Mouse (Mus musculus) CH12.LX (cell line): ENCODE measurements around the gene Gm21964. TPM values are rescaled to one million over a fixed set of nuclear protein-coding genes. Genes with fewer than 3 reads are reported as not detected.

Experiments used
- DNase-seq: peaks from one replicate; pipeline ENCODE4 v3.0.0-alpha.2; 2013; ENCODE audit errors: extremely low read depth
- H3K27ac ChIP-seq: 2 replicates; pipeline ENCODE4 v1.5.1; 2012; ENCODE audit warnings: low read depth, mild to moderate bottlenecking, control low read depth, moderate library complexity; ENCODE audit not compliant: insufficient read depth
- H3K27me3 ChIP-seq: replicated peaks from 2 replicates; pipeline ENCODE3; 2012; ENCODE audit warnings: inconsistent platforms
- H3K36me3 ChIP-seq, 2 experiments: replicated peaks in 1 of 2; 2 replicates each; pipeline versions ENCODE3 to v1.6.1; 2012; ENCODE audit warnings: inconsistent platforms in 1 of 2, low read length in 1 of 2, mild to moderate bottlenecking in 1 of 2, mixed read lengths in 1 of 2, moderate library complexity in 1 of 2; ENCODE audit not compliant: control insufficient read depth in 1 of 2, insufficient read depth in 1 of 2
- H3K4me1 ChIP-seq, 2 experiments: 2 replicates each; pipeline ENCODE4 v1.6.1; 2012; ENCODE audit warnings: inconsistent platforms in 1 of 2, moderate library complexity in 1 of 2; ENCODE audit not compliant: insufficient read depth in 2 of 2, control insufficient read depth in 1 of 2
- H3K4me2 ChIP-seq: 2 replicates; pipeline ENCODE4 v1.6.1; 2012; ENCODE audit warnings: low read depth, mild to moderate bottlenecking, control low read depth; ENCODE audit not compliant: poor library complexity, insufficient read depth, severe bottlenecking
- H3K4me3 ChIP-seq, 3 experiments: fragments of 150-350 bp in 1 of 3; sonication (generic) in 1 of 3; replicated peaks in 1 of 3; 2 replicates each; pipeline versions ENCODE3 to v1.5.1; 2011 to 2012; ENCODE audit warnings: low read depth in 2 of 3, low read length in 2 of 3, mild to moderate bottlenecking in 2 of 3, moderate library complexity in 2 of 3, control low read depth in 1 of 3, improper control_type of control experiment in 1 of 3, inconsistent platforms in 1 of 3, mixed read lengths in 1 of 3; ENCODE audit not compliant: poor library complexity in 1 of 3
- H3K79me2 ChIP-seq: replicated peaks from 2 replicates; pipeline ENCODE4 v1.6.1; 2012; ENCODE audit warnings: mild to moderate bottlenecking, moderate library complexity; ENCODE audit not compliant: control insufficient read depth, poor library complexity, insufficient read depth, severe bottlenecking; ENCODE audit errors: extremely low read depth
- H3K9ac ChIP-seq: 2 replicates; pipeline ENCODE4 v1.6.1; 2012; ENCODE audit warnings: low read depth, mild to moderate bottlenecking, control low read depth, moderate library complexity; ENCODE audit not compliant: insufficient read depth
- H3K9me3 ChIP-seq: replicated peaks from 2 replicates; pipeline ENCODE3; 2012; ENCODE audit warnings: low read length, inconsistent platforms, mixed read lengths
- CHD1 ChIP-seq: IDR thresholded peaks from 2 replicates; pipeline ENCODE4 v1.6.1; 2012; ENCODE audit warnings: low read depth, low read length, improper control_type of control experiment, inconsistent platforms
- E2F4 ChIP-seq: IDR thresholded peaks from 2 replicates; pipeline ENCODE4 v1.6.1; 2011; ENCODE audit warnings: low read depth, low read length, improper control_type of control experiment; ENCODE audit not compliant: insufficient replicate concordance
- HCFC1 ChIP-seq: IDR thresholded peaks from 2 replicates; pipeline ENCODE4 v1.6.1; 2012; ENCODE audit warnings: low read depth, mild to moderate bottlenecking, inconsistent platforms, low read length, improper control_type of control experiment
- IRF4 ChIP-seq: IDR thresholded peaks from 2 replicates; pipeline ENCODE4 v1.6.1; 2014; ENCODE audit warnings: low read depth, mild to moderate bottlenecking, inconsistent platforms, low read length, improper control_type of control experiment
- JUN ChIP-seq: IDR thresholded peaks from 2 replicates; pipeline ENCODE4 v1.6.1; 2011; ENCODE audit warnings: low read depth, mild to moderate bottlenecking, low read length, improper control_type of control experiment, moderate library complexity; ENCODE audit not compliant: insufficient read depth
- JUND ChIP-seq: conservative IDR thresholded peaks from 2 replicates; pipeline ENCODE4 v1.6.1; 2011; ENCODE audit warnings: low read depth, low read length, improper control_type of control experiment
- KAT2A ChIP-seq: IDR thresholded peaks from 2 replicates; pipeline ENCODE4 v1.6.1; 2012; ENCODE audit warnings: low read length, improper control_type of control experiment, inconsistent platforms; ENCODE audit not compliant: insufficient replicate concordance
- MAZ ChIP-seq: IDR thresholded peaks from 2 replicates; pipeline ENCODE4 v1.6.1; 2012; ENCODE audit warnings: low read depth, mild to moderate bottlenecking, inconsistent platforms, low read length, improper control_type of control experiment, moderate library complexity
- MXI1 ChIP-seq: IDR thresholded peaks from 2 replicates; pipeline ENCODE4 v1.6.1; 2011; ENCODE audit warnings: mild to moderate bottlenecking, low read depth, low read length, improper control_type of control experiment
- MYC ChIP-seq: IDR thresholded peaks from 2 replicates; pipeline ENCODE4 v1.6.1; 2011; ENCODE audit warnings: low read depth, mild to moderate bottlenecking, improper control_type of control experiment, low read length
- POLR2A ChIP-seq: IDR thresholded peaks from 2 replicates; pipeline ENCODE4 v1.6.1; 2011; ENCODE audit warnings: low read depth, mild to moderate bottlenecking, improper control_type of control experiment, low read length
- POLR2AphosphoS2 ChIP-seq: IDR thresholded peaks from 2 replicates; pipeline ENCODE4 v1.6.1; 2011; ENCODE audit warnings: low read depth, low read length, improper control_type of control experiment
- RAD21 ChIP-seq: IDR thresholded peaks from 2 replicates; pipeline ENCODE4 v1.6.1; 2011; ENCODE audit warnings: low read depth, mild to moderate bottlenecking, low read length, improper control_type of control experiment, moderate library complexity
- SIN3A ChIP-seq: IDR thresholded peaks from 2 replicates; pipeline ENCODE4 v1.6.1; 2012; ENCODE audit warnings: low read length, improper control_type of control experiment, inconsistent platforms
- TBP ChIP-seq: conservative IDR thresholded peaks from 2 replicates; pipeline ENCODE4 v1.6.1; 2011; ENCODE audit warnings: low read depth, low read length, improper control_type of control experiment
- TCF12 ChIP-seq: IDR thresholded peaks from 2 replicates; pipeline ENCODE4 v1.6.1; 2014; ENCODE audit warnings: low read depth, mild to moderate bottlenecking, inconsistent platforms, low read length, improper control_type of control experiment
- USF1 ChIP-seq: IDR thresholded peaks from 2 replicates; pipeline ENCODE4 v1.6.1; 2014; ENCODE audit warnings: low read depth, mild to moderate bottlenecking, inconsistent platforms, low read length, improper control_type of control experiment
- dilution Hi-C: fragments of 300-500 bp; cut with MboI; formaldehyde crosslinking; loops from 2 replicates; pipeline ENCODE4 v1.14.3; 2020; ENCODE audit warnings: low sequenced_read_pairs; ENCODE audit not compliant: extremely low pct_unique_long_range_greater_than_20kb, extremely low pct_ligation_motif_present
- in situ Hi-C: fragments of 300-500 bp; cut with MboI; formaldehyde crosslinking; loops from 3 replicates; pipeline ENCODE4 v1.14.3; 2019; ENCODE audit warnings: low sequenced_read_pairs, low pct_ligation_motif_present, low pct_unique_long_range_greater_than_20kb, mixed read lengths
- polyA plus RNA-seq: library from polyadenylated mRNA; unstranded; fragments of >175 nt; gene quantifications from 2 replicates; pipeline ENCODE4 v1.2.1, GENCODE M21; 2012; ENCODE audit warnings: low read depth; ENCODE audit not compliant: insufficient read length
- total RNA-seq, 2 experiments: library from RNA; depleted of rRNA; stranded (reverse); fragments of 300-350 nt in 1 of 2; fragments of >200 nt in 1 of 2; gene quantifications; 2 replicates each; pipeline ENCODE4 v1.2.3; 2012 to 2014

Gm21964 gene
- total and polyA plus RNA-seq, 3 experiments = not detected

DNA sequence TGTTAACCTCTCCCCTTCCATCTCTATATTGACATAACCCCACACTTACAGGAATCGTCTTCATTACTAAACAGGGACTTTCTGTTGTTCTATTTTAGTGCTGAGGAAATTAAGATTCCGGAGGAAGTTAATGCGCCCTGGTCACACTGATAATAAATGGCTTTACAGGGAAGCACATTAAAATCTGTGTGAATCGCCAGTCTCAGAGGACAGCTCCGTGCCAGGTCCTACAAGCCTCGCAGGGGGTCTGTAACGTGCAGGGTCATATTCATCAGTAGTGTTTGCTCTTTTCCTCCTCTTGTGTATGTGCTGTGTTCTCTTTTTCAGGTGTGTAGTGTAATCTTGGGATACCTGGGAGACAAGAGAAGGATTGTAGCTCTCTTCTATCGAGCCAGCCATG, 42.8 kb upstream of the Gm21964 start:
- no peak overlapping the region for H3K4me3 ChIP-seq
- no peaks in the 10 kb centered on the region for H3K27me3 ChIP-seq
- peaks cover 4% of the 10 kb centered on the region for H3K9me3 ChIP-seq
- dilution Hi-C loops = no loop called here
- no peak for TF ChIP-seq JUND
- no peak for TF ChIP-seq MAZ
- no peak for TF ChIP-seq TBP
- no peak for TF ChIP-seq E2F4
- TF ChIP-seq USF1 = no peak
- no peak for TF ChIP-seq MYC
- no peak for TF ChIP-seq MXI1
- TF ChIP-seq TCF12 = no peak
- no peak for TF ChIP-seq POLR2AphosphoS2
- H3K27ac ChIP-seq = no peak overlapping the region
- H3K36me3 ChIP-seq = no peaks in the 10 kb centered on the region
- DNase-seq = no peak
- H3K4me1 ChIP-seq = peaks cover 0 to 5% of the 10 kb centered on the region in 2 experiments; a peak in 1 of 4 replicates
- H3K4me2 ChIP-seq = no peak overlapping the region
- no peaks in the 10 kb centered on the region; the same call in 1 of the 2 replicates for H3K79me2 ChIP-seq
- H3K9ac ChIP-seq = no peak overlapping the region
- in situ Hi-C loops = no loop called here

DNA sequence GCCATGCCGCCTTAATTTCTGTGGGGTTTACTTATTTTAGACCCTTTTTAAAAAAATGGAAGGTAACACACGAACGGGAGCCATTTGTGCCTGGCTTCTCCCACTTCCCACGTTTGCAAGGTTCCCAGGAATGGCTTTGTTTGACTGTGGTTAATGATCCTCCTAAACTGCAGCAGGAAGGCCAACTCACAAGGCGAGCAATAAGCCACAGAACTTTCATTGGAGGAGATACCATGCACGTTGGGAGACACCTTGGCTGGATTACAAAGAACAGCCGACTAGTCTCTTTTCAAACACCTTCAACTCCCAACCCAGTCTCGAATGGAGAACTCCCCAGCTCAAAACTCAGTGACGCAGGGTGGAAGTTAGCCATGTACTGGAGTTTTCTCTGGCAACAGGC, 36.8 kb upstream of the Gm21964 start:
- no peaks in the 10 kb centered on the region; the same call in 1 of the 2 replicates for H3K79me2 ChIP-seq
- H3K4me2 ChIP-seq = no peak overlapping the region
- in situ Hi-C loops (loop anchor here (10.0 kb wide), 1 partner anchor 49 kb away; no protein-coding TSS in a partner anchor), dilution Hi-C loops (no loop called here)
- no peak overlapping the region for H3K27ac ChIP-seq
- H3K9ac ChIP-seq = no peak overlapping the region
- TF ChIP-seq SIN3A = no peak
- no peak for TF ChIP-seq JUN
- TF ChIP-seq POLR2A = no peak
- TF ChIP-seq TBP = no peak
- no peak for TF ChIP-seq RAD21
- TF ChIP-seq HCFC1 = no peak
- no peak for TF ChIP-seq MXI1
- TF ChIP-seq KAT2A = no peak
- no peak for TF ChIP-seq CHD1
- no peak for TF ChIP-seq IRF4
- peaks cover 10% of the 10 kb centered on the region for H3K9me3 ChIP-seq
- no peaks in the 10 kb centered on the region for H3K4me1 ChIP-seq
- no peaks in the 10 kb centered on the region for H3K27me3 ChIP-seq
- H3K4me3 ChIP-seq = no peak overlapping the region
- DNase-seq = no peak
- H3K36me3 ChIP-seq = no peaks in the 10 kb centered on the region
